Mouse (Mus musculus) heart, embryonic 16.5 days (tissue): ENCODE measurements around the gene St6galnac3. TPM values are rescaled to one million over a fixed set of nuclear protein-coding genes. Genes with fewer than 3 reads are reported as not detected.

Experiments used
- ATAC-seq: fragments of 200-750 bp; cut with Nextera tagmentation; replicated peaks from 2 replicates; pipeline ENCODE4 v1.8.0; 2017; ENCODE audit warnings: moderate number of reproducible peaks; ENCODE audit not compliant: insufficient read depth, low FRiP score; ENCODE audit errors: extremely low read depth
- H3K27ac ChIP-seq: fragments of 300-500 bp; sonication (generic); 2 replicates; pipeline ENCODE4 v1.5.1; 2014; ENCODE audit warnings: mild to moderate bottlenecking, low read length, control low read depth, moderate library complexity
- H3K27me3 ChIP-seq: fragments of 300-500 bp; sonication (generic); 2 replicates; pipeline ENCODE4 v1.6.1; 2014; ENCODE audit warnings: low read length, mixed read lengths; ENCODE audit not compliant: control insufficient read depth, insufficient read depth
- H3K36me3 ChIP-seq: fragments of 300-500 bp; sonication (generic); 2 replicates; pipeline ENCODE4 v1.6.1; 2014; ENCODE audit not compliant: control insufficient read depth, insufficient read depth
- H3K4me1 ChIP-seq: fragments of 300-500 bp; sonication (generic); 2 replicates; pipeline ENCODE4 v1.6.1; 2014; ENCODE audit warnings: low read length, mixed read lengths; ENCODE audit not compliant: control insufficient read depth, insufficient read depth
- H3K4me2 ChIP-seq: fragments of 300-500 bp; sonication (generic); 2 replicates; pipeline ENCODE4 v1.6.1; 2014; ENCODE audit warnings: low read depth, mild to moderate bottlenecking, control low read depth, low read length
- H3K4me3 ChIP-seq: fragments of 300-500 bp; sonication (generic); 2 replicates; pipeline ENCODE4 v1.5.1; 2014; ENCODE audit warnings: mild to moderate bottlenecking, control low read depth, low read length
- H3K9ac ChIP-seq: fragments of 300-500 bp; sonication (generic); 2 replicates; pipeline ENCODE4 v1.6.1; 2014; ENCODE audit warnings: low read length, control low read depth
- H3K9me3 ChIP-seq: fragments of 300-500 bp; sonication (generic); replicated peaks from 2 replicates; pipeline ENCODE4 v1.6.1; 2016; ENCODE audit warnings: low read length; ENCODE audit not compliant: control insufficient read depth
- WGBS: fragments of 180-500 bp; shearing (Covaris S2); extraction: QIAGEN DNeasy Blood & Tissue Kit; methylation state at CpG from one replicate; pipeline ENCODE4 v1.1.7; 2014; 5-methylcytosine and 5-hydroxymethylcytosine counted together
- polyA plus RNA-seq: library from polyadenylated mRNA; unstranded; fragments of >200 nt; fragmentation: Nextera tagmentation; extraction: Ambion mirVana; gene quantifications from 2 replicates; pipeline ENCODE4 v1.2.1, GENCODE M21; 2015

St6galnac3 gene
- polyA plus RNA-seq, 1 experiment from 2014 or later = 20.8 TPM

DNA sequence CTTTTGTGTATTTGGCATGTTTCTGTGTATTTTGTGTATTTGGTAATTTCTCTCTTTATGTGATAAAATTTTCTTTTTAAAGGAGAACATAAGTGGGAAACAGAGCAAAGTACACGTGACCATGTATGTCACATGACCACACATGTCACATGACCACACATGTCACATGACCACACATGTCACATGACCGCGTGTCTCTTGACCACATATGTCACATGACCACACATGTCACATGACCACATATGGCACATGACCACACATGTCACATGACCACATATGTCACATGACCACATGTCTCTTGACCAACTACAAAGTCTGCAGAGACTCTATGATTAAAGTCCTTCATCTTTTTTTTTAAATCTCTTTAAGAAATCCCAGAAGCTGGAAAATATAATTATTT is 413.0 kb downstream of the St6galnac3 start:
- H3K27me3 ChIP-seq = no peaks in the 10 kb centered on the region
- no peak overlapping the region for H3K4me2 ChIP-seq
- H3K27ac ChIP-seq = no peak overlapping the region
- H3K9ac ChIP-seq = no peak overlapping the region
- no peaks in the 10 kb centered on the region for H3K9me3 ChIP-seq
- no peaks in the 10 kb centered on the region for H3K36me3 ChIP-seq
- H3K4me1 ChIP-seq = no peaks in the 10 kb centered on the region
- 83% methylated on average over 3 of the region's 3 CpGs for WGBS
- no peak for ATAC-seq
- no peak overlapping the region for H3K4me3 ChIP-seq

DNA sequence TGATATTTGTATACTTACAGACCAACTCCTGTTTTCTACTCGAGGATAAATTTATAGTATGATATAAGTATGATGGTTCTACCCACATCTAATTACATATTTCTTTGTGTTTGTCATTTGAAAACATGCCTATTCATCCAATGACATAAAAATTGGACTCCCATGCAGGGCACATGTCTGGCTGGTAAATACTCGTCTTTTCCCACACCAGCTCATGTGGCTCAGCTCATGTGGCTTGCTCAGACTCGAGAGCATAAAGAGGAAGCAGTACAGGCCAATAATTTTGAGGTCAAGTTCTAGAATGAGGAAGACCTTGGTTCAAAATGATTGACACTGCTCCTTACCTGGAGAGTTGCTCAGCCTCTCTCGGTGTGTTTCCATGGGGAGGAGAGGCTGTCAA is 416.6 kb downstream of the St6galnac3 start:
- no peaks in the 10 kb centered on the region for H3K27me3 ChIP-seq
- no peaks in the 10 kb centered on the region for H3K4me1 ChIP-seq
- no peak for ATAC-seq
- WGBS = 67% methylated on average over 4 of the region's 4 CpGs
- no peak overlapping the region for H3K9ac ChIP-seq
- H3K9me3 ChIP-seq = no peaks in the 10 kb centered on the region
- no peak overlapping the region for H3K27ac ChIP-seq
- H3K36me3 ChIP-seq = no peaks in the 10 kb centered on the region
- H3K4me2 ChIP-seq = no peak overlapping the region
- no peak overlapping the region for H3K4me3 ChIP-seq

DNA sequence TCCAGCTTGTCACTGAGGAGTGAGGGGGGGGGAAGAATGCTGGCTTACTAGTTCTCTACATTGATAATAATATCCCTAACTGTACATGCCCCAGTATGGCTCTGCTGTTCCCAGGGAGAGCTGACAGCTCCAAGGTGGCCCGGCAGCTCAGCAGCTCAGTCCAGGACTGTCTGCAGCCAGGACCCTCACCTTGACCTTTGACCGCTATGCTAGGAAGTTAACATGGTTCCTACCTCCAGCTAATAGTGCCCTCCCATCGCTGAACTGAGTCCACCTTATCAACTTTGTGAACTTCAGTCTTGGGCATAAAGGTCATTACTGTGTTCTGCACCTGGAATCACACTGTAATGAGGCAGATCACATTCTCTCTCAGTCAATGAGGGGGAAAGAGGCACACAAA is 419.8 kb downstream of the St6galnac3 start:
- Histone ChIP-seq H3K4me1 (no peaks in the 10 kb centered on the region), H3K4me3 (no peak overlapping the region), H3K9me3 (no peaks in the 10 kb centered on the region), H3K9ac (no peak overlapping the region), H3K36me3 (no peaks in the 10 kb centered on the region), H3K4me2 (no peak overlapping the region), H3K27me3 (no peaks in the 10 kb centered on the region), H3K27ac (no peak overlapping the region)
- 69% methylated on average over 3 of the region's 3 CpGs for WGBS
- no peak for ATAC-seq

DNA sequence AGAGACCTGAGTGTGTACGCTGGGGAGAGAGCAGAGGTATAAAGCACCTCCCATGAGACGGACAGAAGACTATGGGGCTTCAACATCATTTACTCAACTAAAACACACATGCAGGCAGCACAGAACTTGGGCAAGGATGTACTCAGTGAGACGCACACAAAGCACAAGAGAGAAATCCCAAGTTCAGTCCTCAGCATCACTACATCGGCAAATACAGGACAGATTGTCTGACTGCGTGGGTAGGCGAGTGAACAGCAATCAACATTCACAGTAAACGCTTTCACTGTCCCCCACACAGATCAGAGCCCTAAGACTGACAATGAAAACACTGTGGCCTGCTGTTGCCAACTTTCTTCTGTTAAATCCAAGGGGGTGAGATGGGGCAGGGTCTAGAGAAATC is 422.6 kb downstream of the St6galnac3 start:
- Histone ChIP-seq H3K9ac (no peak overlapping the region), H3K4me1 (no peaks in the 10 kb centered on the region), H3K4me2 (no peak overlapping the region), H3K36me3 (no peaks in the 10 kb centered on the region), H3K4me3 (no peak overlapping the region), H3K27ac (no peak overlapping the region), H3K9me3 (no peaks in the 10 kb centered on the region), H3K27me3 (no peaks in the 10 kb centered on the region)
- WGBS = 90% methylated on average over 7 of the region's 7 CpGs
- ATAC-seq = no peak

GRCm38 (mm10) chr3:153296375-153297068 is 428.5 kb downstream of the St6galnac3 start:
- no peak for ATAC-seq
- H3K4me1 ChIP-seq = no peaks in the 10 kb centered on the region
- no peak overlapping the region for H3K4me2 ChIP-seq
- 63% methylated on average over 22 of the region's 22 CpGs for WGBS
- H3K9ac ChIP-seq = no peak overlapping the region
- H3K36me3 ChIP-seq = no peaks in the 10 kb centered on the region
- H3K9me3 ChIP-seq = no peaks in the 10 kb centered on the region
- H3K4me3 ChIP-seq = no peak overlapping the region
- no peaks in the 10 kb centered on the region for H3K27me3 ChIP-seq
- no peak overlapping the region for H3K27ac ChIP-seq

DNA sequence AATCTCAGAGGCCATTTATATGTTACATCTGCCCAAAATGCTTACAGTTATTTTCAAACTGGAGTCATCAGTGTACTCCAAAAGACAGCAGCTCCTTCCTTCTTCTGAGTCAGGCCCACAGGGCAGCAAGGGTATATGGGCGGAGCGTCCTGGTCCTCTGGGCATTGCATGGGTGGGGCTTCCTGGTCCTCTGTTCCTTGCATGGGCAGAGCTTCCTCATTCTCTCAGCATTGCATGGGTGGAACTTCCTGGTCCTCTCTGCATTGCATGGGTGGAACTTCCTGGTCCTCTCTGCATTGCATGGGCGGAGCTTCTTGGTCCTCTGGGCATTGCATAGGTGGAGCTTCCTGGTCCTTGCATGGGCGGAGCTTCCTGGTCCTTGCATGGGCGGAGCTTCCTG is 432.1 kb downstream of the St6galnac3 start:
- no peak overlapping the region for H3K4me2 ChIP-seq
- no peak overlapping the region for H3K9ac ChIP-seq
- H3K27me3 ChIP-seq = no peaks in the 10 kb centered on the region
- no peak overlapping the region for H3K27ac ChIP-seq
- H3K9me3 ChIP-seq = no peaks in the 10 kb centered on the region
- H3K36me3 ChIP-seq = no peaks in the 10 kb centered on the region
- H3K4me3 ChIP-seq = no peak overlapping the region
- no peak; the same call in 1 of the 2 replicates for ATAC-seq
- no peaks in the 10 kb centered on the region for H3K4me1 ChIP-seq
- 84% methylated on average over 5 of the region's 5 CpGs for WGBS

DNA sequence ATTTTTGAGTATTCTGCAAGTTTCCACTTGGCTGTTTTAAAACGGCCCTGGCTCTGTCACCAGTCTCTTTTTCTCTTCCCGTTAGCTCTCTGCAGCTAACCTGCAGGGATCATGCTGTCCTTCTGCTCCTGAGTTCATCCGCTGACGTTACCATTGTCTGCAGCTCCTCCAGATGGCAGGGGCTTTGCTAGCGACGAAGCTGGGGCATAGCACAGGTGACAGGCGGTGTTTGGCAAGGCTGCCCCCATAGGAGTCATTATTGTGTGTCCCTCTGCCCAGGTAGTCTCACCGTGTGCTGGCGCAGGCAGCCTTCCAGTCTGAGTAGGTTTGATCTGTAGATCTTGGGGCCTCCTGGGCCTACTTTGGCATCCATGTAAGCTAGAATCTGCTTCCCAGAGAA is 432.6 kb downstream of the St6galnac3 start:
- no peaks in the 10 kb centered on the region for H3K36me3 ChIP-seq
- no peak overlapping the region for H3K9ac ChIP-seq
- no peaks in the 10 kb centered on the region for H3K9me3 ChIP-seq
- H3K4me2 ChIP-seq = no peak overlapping the region
- ATAC-seq = no peak
- 81% methylated on average over 9 of the region's 9 CpGs for WGBS
- H3K4me3 ChIP-seq = no peak overlapping the region
- no peaks in the 10 kb centered on the region for H3K27me3 ChIP-seq
- no peaks in the 10 kb centered on the region for H3K4me1 ChIP-seq
- H3K27ac ChIP-seq = no peak overlapping the region

GRCm38 (mm10) chr3:153291406-153292045 is 433.4 kb downstream of the St6galnac3 start:
- Histone ChIP-seq H3K36me3 (no peaks in the 10 kb centered on the region), H3K4me3 (no peak overlapping the region), H3K4me2 (no peak overlapping the region), H3K4me1 (no peaks in the 10 kb centered on the region), H3K9ac (no peak overlapping the region), H3K27ac (no peak overlapping the region), H3K9me3 (no peaks in the 10 kb centered on the region), H3K27me3 (no peaks in the 10 kb centered on the region)
- no peak for ATAC-seq
- WGBS = 79% methylated on average over 6 of the region's 6 CpGs

DNA sequence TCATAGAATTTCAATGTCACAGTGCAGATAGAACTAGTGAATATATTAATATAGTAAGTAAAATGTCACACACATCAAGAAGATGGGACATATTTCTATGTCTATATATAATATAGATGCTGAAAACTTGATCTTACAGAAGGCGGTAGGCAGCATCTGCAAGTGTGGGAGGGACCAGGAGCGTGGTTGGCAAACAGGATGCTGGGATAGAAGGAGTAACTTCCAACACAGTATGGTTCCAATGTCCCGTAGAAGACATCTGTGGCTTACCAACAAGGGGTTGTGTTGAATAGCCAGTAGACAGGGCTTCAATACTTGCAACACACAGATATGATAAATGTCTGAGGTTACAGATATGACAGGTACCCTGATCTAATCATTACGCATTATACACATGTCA is 435.0 kb downstream of the St6galnac3 start:
- WGBS = 90% methylated on average over 4 of the region's 4 CpGs
- no peaks in the 10 kb centered on the region for H3K27me3 ChIP-seq
- ATAC-seq = no peak
- no peaks in the 10 kb centered on the region for H3K9me3 ChIP-seq
- H3K4me2 ChIP-seq = no peak overlapping the region
- no peak overlapping the region for H3K4me3 ChIP-seq
- H3K4me1 ChIP-seq = no peaks in the 10 kb centered on the region
- no peak overlapping the region for H3K9ac ChIP-seq
- H3K36me3 ChIP-seq = no peaks in the 10 kb centered on the region
- H3K27ac ChIP-seq = no peak overlapping the region
